Mouse (Mus musculus) small intestine, adult 2 months (tissue): ENCODE data around the gene Gm49320.

Experiments used
- CTCF ChIP-seq: fragments of 200-500 bp; IDR thresholded peaks from 2 replicates; pipeline ENCODE4 v1.5.1; 2012; ENCODE audit warnings: low read depth, mild to moderate bottlenecking, control low read depth, inconsistent platforms, low read length, moderate library complexity, mixed read lengths; ENCODE audit not compliant: insufficient replicate concordance, insufficient read length; ENCODE audit errors: extremely low read depth
- POLR2A ChIP-seq: fragments of 200-500 bp; IDR thresholded peaks from 2 replicates; pipeline ENCODE4 v1.6.1; 2012; ENCODE audit warnings: low read depth, mild to moderate bottlenecking, control low read depth, inconsistent platforms, low read length, moderate library complexity

GRCm38 (mm10) chr8:4258678-4259077, 20.0 kb downstream of the Gm49320 start:
- TF ChIP-seq POLR2A = no peak
- TF ChIP-seq CTCF = no peak
